Mouse (Mus musculus) kidney, adult 9 months (tissue): ENCODE data around the gene Mettl1.
"Not testable (repeated sequence)": the region's sequence is repeated elsewhere in the genome, so short reads cannot be mapped to it uniquely, and the experiment has no call there.

Experiments used
- DNase-seq: peaks from one replicate; pipeline ENCODE4 v3.0.0; 2022

Gene Mettl1

DNA sequence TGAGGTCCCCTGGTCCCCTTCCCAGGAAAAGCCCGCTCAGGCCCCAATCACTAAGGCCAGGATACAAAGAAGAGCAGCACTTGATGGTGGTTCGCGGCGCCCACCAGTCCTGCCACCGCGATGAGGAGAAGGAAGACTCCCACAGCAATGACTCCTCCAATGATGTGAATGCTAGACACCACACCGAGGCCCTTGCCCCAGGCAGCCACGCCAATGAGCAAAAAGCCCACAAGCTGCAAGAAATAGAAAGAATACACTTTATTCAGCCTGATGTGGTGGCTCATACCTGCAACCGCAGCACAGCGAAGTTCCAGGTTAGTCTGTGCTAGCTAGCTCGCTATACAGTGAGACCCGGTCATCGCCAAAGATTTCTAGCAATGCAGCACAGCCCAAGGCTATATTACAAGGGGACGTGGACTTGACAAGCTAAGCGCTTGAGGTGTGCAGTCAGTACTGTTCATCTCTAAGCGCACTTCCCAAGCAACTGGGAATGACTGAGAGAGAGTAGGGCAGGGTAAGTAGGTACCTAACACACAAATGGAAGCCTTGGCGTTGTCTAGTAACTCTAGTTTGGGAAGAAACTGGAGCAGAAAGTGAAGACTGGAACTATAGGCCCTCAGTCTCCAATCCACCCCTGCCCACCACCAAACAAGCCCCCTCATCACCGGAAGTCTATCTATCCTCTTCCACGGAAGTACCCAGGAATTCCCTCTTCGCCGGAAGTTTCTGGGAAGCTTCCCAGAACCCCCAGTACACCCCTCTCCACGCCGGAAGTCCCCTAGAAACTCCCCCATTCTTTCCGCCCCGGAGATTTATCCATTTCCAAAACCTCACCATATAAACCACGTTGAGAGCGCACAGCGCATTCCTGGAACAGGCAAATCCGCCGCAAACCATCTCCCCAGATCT, 28.3 kb downstream of the Mettl1 start:
- DNase-seq: no peak

DNA sequence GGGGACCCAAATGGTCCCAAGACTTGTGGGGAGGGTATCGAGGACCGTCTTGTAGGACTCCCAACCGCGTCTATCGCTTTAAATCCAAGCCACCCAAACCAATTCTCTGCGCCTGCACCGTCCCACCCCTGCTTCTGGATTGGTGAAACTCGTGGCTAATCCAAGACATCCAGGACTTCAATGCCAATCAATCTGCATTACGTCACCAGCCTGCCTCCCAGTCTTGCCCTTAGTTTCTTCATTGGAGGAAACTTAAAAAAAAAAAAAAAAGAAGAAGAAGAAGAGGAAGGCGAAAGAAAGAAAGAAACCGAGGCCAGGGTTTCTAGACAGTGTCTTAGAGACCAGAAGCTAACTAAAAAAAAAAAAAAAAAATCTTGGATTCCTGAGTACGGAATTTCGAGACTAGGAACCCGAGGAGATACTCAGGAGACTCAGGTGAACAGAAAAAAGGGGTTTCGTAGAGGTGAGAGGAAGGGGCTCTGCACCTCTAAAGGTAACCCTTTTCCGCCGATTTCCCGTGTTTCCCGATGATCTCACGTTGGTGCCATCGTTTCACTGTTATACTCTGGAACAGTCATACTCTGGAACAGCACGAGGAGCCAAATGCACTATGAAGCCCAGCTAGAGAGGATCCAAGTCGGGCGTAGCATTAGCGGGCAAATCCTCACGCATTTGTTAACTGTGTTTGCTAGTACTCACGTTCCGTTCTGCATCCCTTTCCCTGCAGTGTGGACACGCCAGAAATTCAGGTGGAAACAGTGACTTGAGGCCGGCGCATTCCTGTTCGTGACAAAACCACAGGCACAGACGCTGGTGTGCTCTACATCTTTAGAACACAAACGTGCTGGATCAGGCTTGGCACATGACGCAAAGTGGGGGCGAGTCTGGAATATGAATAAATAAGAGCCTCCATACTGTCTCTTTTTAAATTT, 29.2 kb downstream of the Mettl1 start, which contains the start of gene Tspan31:
Gene Tspan31, minus strand, starts transcription at position 75 of the 932 bp plus-strand sequence.
- peak; percentile 98 for DNase-seq

GRCm38 (mm10) chr10:127071203-127071602, 30.0 kb downstream of the Mettl1 start:
- no peak for DNase-seq

DNA sequence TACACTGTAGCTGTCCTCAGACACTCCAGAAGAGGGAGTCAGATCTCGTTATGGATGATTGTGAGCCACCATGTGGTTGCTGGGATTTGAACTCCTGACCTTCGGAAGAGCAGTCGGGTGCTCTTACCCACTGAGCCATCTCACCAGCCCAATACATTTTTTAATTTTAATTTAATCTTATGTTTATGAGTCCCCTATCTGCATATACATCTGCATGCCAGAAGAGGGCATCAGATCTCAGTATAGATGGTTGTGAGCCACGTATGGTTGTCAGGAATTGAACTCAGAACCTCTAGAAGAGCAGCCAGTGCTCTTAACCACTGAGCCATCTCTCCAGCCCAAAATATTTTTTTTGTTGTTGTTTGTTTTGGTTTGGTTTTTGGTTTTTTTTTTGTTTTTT, 31.1 kb downstream of the Mettl1 start:
- DNase-seq: not testable (repeated sequence)

DNA sequence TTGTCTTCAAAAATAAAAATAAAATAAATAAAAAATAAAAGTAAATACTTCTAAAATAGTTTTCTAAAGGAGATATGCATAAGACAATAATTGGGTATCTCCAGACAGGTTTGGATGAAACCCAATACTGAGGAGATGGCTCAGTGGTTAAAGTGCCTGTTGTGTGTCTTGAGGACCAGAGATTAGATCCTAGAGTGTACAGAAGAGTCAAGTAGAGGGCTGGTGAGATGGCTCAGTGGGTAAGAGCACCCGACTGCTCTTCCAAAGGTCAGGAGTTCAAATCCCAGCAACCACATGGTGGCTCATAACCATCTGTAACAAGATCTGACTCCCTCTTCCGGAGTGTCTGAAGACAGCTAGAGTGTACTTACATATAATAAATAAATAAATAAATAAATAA, 31.8 kb downstream of the Mettl1 start:
- DNase-seq: not testable (repeated sequence)

DNA sequence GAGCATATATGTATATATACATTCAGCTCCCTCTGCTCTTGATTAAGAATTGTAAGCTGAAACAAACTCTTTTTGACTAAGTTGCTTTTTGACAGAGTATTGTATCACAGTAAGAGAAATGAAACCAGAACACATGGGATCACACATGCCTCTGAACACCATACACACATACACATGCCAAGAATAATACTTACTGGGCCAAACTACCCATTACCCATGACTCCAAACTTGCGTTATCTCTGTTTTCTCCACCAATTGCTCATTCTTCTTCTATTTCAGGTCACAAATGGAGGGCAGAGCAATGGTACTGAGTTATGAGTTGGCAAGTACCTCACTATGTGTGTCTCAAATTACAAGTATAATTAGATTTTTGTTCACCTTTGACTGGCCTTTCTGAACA, 32.8 kb downstream of the Mettl1 start:
- DNase-seq: no peak

GRCm38 (mm10) chr10:127075080-127075479, 33.9 kb downstream of the Mettl1 start, which contains the start of gene Agap2:
Gene Agap2, plus strand, starts transcription at chr10:127075284.
- no peak for DNase-seq

- DNase-seq: no peak
Measured at GRCm38 (mm10) chr10:127075651-127076050, 34.4 kb downstream of the Mettl1 start.

- DNase-seq: peak; percentile 14
Measured at GRCm38 (mm10) chr10:127076082-127076481, 34.9 kb downstream of the Mettl1 start.

GRCm38 (mm10) chr10:127077515-127077914, 36.3 kb downstream of the Mettl1 start:
- no peak for DNase-seq

- DNase-seq: no peak
Measured at GRCm38 (mm10) chr10:127078001-127078676, 36.9 kb downstream of the Mettl1 start.

GRCm38 (mm10) chr10:127078677-127079575, 37.7 kb downstream of the Mettl1 start:
- no peak for DNase-seq

DNA sequence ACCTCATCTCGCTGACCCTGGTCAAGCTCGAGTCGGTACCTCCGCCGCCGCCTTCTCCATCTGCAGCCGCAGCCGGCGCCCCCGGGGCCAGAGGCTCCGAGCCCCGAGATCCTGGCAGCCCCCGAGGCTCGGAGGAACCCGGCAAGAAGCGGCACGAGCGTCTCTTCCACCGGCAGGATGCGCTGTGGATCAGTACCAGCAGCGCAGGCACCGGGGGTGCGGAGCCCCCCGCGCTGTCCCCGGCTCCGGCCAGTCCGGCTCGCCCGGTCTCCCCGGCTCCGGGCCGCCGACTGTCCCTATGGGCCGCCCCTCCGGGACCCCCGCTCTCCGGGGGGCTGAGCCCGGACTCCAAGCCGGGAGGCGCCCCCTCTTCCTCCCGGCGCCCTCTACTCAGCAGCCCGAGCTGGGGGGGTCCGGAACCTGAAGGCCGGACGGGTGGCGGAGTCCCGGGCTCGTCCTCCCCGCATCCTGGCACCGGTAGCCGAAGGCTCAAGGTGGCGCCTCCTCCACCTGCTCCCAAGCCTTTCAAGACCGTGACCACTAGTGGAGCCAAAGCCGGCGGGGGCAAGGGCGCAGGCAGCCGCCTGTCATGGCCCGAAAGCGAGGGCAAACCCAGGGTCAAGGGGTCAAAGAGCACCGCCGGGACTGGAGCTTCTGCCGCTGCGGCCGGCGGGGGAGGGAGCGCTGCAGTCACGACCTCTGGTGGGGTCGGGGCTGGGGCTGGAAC, 38.6 kb downstream of the Mettl1 start:
- peak; percentile 23 for DNase-seq

- no peak for DNase-seq
Measured at GRCm38 (mm10) chr10:127080901-127081780, 39.9 kb downstream of the Mettl1 start.

GRCm38 (mm10) chr10:127081996-127082620, 40.9 kb downstream of the Mettl1 start:
- no peak for DNase-seq

GRCm38 (mm10) chr10:127083292-127083914, 42.2 kb downstream of the Mettl1 start:
- DNase-seq: no peak

DNA sequence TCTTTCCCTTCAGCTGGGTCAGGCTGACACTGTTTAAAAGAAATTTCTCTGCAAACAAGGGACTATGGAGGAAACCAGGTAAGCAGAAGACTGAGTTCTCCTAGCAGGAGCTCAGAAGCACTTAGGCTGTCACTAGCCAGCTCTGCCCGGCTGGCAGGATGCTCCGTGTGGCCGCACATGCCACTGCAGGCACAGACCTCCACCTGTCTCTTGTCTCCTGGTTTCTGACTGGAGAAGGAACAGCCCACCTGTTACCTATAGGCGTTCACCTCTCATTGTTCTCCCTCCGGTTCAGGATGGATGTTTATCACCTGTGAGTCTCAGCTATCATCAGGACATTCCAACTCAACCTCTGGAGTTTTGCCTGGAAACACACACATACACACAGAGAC, 42.7 kb downstream of the Mettl1 start:
- no peak for DNase-seq

DNA sequence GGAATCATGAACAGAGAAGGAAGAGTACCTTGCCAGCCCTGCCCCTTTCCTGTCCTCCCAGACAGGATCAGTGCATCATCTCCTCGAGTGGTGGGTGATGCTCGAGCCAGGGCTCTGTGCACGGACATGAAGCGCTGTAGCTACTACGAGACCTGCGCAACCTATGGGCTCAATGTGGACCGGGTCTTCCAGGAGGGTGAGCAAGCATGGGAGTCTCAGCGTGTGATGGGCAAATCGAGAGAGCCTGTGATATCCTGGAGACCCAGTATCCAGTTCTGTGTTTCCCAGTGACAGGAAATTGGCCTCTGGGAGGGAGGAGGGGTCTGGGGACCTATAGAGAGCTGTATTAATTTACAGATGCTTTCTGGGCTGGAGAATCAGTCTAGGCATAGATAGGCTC, 43.8 kb downstream of the Mettl1 start:
- no peak for DNase-seq

- DNase-seq: no peak
Measured at GRCm38 (mm10) chr10:127085633-127086032, 44.4 kb downstream of the Mettl1 start.
